Mouse (Mus musculus) left cerebral cortex, adult 8-10 months (tissue): Measurements from ENCODE around the gene Zkscan16. TPM values are rescaled to one million over a fixed set of nuclear protein-coding genes. Genes with fewer than 3 reads are reported as not detected.
A peak's percentile ranks its signal among the peaks of the same experiment; 100 is the strongest.

ENCODE experiments used
- DNase-seq, 2 experiments: peaks; one replicate each; pipeline ENCODE4 v3.0.0; 2022; ENCODE audit warnings: low spot score in 2 of 2
- total RNA-seq, 4 experiments: library from RNA; stranded (reverse); gene quantifications; 2 replicates each; pipeline ENCODE4 v1.2.4; 2022

The Zkscan16 gene
- 10 to 100 TPM; 67.4 to 79.1 (median 70.4) TPM for total RNA-seq

GRCm38 (mm10) chr4:58943420-58944205 lies at the start of gene Zkscan16:
Gene Zkscan16 (plus strand): TSS chr4:58943628.
- peak; percentile 88 to 91 for DNase-seq

GRCm38 (mm10) chr4:58894399-58894798 lies 49.0 kb upstream of the Zkscan16 start:
- DNase-seq: no peak

- no peak for DNase-seq
These were observed 46.0 kb upstream of the Zkscan16 start for GRCm38 (mm10) chr4:58897436-58897835.

- no peak for DNase-seq
These were observed 45.1 kb upstream of the Zkscan16 start for GRCm38 (mm10) chr4:58898318-58898717.

- no peak for DNase-seq
These were observed 36.0 kb upstream of the Zkscan16 start for GRCm38 (mm10) chr4:58907453-58907852.

- DNase-seq: no peak
These were observed 33.0 kb upstream of the Zkscan16 start for GRCm38 (mm10) chr4:58910175-58911068.

GRCm38 (mm10) chr4:58911069-58911830 lies 32.2 kb upstream of the Zkscan16 start:
- DNase-seq: peak; percentile 37

GRCm38 (mm10) chr4:58911831-58912628 lies 31.4 kb upstream of the Zkscan16 start:
- peak; percentile 43 to 55 for DNase-seq

- peak; percentile 65 to 67 for DNase-seq
These were observed 30.6 kb upstream of the Zkscan16 start, which contains the start of gene Ecpas for GRCm38 (mm10) chr4:58912629-58913335. Gene Ecpas (minus strand): TSS chr4:58912749.

- DNase-seq: no peak
These were observed 29.9 kb upstream of the Zkscan16 start for GRCm38 (mm10) chr4:58913336-58914026.

GRCm38 (mm10) chr4:58915081-58915826 lies 28.2 kb upstream of the Zkscan16 start:
- DNase-seq: no peak

GRCm38 (mm10) chr4:58923933-58924332 lies 19.5 kb upstream of the Zkscan16 start:
- no peak for DNase-seq

GRCm38 (mm10) chr4:58925664-58926063 lies 17.8 kb upstream of the Zkscan16 start:
- no peak for DNase-seq

GRCm38 (mm10) chr4:58926120-58926519 lies 17.3 kb upstream of the Zkscan16 start:
- DNase-seq: no peak

GRCm38 (mm10) chr4:58927661-58928060 lies 15.8 kb upstream of the Zkscan16 start:
- no peak for DNase-seq

- DNase-seq: no peak
These were observed 10.9 kb upstream of the Zkscan16 start for GRCm38 (mm10) chr4:58932541-58932940.

GRCm38 (mm10) chr4:58934308-58934707 lies 9.1 kb upstream of the Zkscan16 start:
- DNase-seq: no peak

GRCm38 (mm10) chr4:58934746-58935476 lies 8.5 kb upstream of the Zkscan16 start:
- DNase-seq: no peak
